Mouse (Mus musculus): ENCODE results near the gene Gm20388.

DNA sequence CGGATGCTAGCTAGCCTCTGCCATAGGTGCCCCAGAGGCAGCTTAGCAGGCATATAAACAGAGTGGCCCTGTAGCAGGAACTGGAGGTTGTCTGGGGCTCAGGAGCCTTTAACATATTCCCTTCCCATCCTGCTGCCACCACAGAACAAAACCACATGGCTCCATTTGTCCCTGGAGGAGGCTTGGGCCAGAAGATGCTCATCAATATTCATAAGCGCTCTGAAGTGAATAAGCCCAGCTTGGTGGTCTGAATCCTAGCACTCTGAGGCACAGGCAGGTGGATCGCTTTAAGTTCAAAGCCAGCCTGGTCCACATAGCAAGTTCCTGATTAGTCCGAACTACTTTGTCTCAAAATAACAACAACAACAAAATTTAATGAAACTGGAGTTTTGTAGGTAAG, 22.6 kb upstream of the Gm20388 start:
- TF ChIP-seq POLR2A (IDR thresholded peaks at IDR 0.05; ENCODE audit: borderline replicate concordance, insufficient read depth, low read length) (no peak), CTCF (IDR thresholded peaks at IDR 0.05; ENCODE audit: borderline replicate concordance, insufficient read depth, low read depth, low read length) (no peak)
